Mouse (Mus musculus) CD4-positive, CD25-positive, alpha-beta regulatory T cell, adult 4 months (primary cell): ENCODE data around the gene Gchfr. TPM values are rescaled to one million over a fixed set of nuclear protein-coding genes. Genes with fewer than 3 reads are reported as not detected.

Experiments used
- polyA plus RNA-seq, 2 experiments: library from polyadenylated mRNA; unstranded; fragments of 100-300 nt; shearing (Covaris generic); gene quantifications; one replicate each; pipeline ENCODE4 v1.2.1; 2017

The Gchfr gene
- polyA plus RNA-seq, 2 experiments from 2014 or later = not detected

Other genes with a start within 250 kb of the Gchfr start
- gene Chst14, start 241.3 kb upstream of the Gchfr start, polyA plus RNA-seq = 1 to 10 TPM in 1 of 2 experiments, under 1 TPM in 1; 0.96 to 1.5 TPM
- gene Ccdc32, start 138.4 kb upstream of the Gchfr start, polyA plus RNA-seq = 10 to 100 TPM; 24.2 to 30.7 TPM
- gene Rpusd2, start 133.0 kb upstream of the Gchfr start, polyA plus RNA-seq = 1 to 10 TPM; 1.3 to 2.3 TPM
- 10 to 100 TPM in 1 of 2 experiments, 1 to 10 TPM in 1; 3.5 to 13.5 TPM for gene Knl1, start 120.7 kb upstream of the Gchfr start, polyA plus RNA-seq
- gene Rad51, start 55.0 kb upstream of the Gchfr start, polyA plus RNA-seq = 1 to 10 TPM; 3.6 to 4.6 TPM
- 10 to 100 TPM; 15.9 to 20.8 TPM for gene Rmdn3, start 10.7 kb upstream of the Gchfr start, polyA plus RNA-seq
- gene Gm14137, start 6.7 kb downstream of the Gchfr start, polyA plus RNA-seq = under 1 TPM; 0.38 to 0.57 TPM
- gene Zfyve19, start 40.8 kb downstream of the Gchfr start, polyA plus RNA-seq = 10 to 100 TPM; 54.5 to 71.7 TPM
- 10 to 100 TPM; 16.0 to 16.6 TPM for gene Dnajc17, start 41.0 kb downstream of the Gchfr start, polyA plus RNA-seq
- not detected for gene Ppp1r14d, start 62.1 kb downstream of the Gchfr start, polyA plus RNA-seq
- not detected for gene Spint1, start 69.6 kb downstream of the Gchfr start, polyA plus RNA-seq
- gene Rhov, start 103.5 kb downstream of the Gchfr start, polyA plus RNA-seq = not detected
- 10 to 100 TPM in 1 of 2 experiments, 1 to 10 TPM in 1; 4.7 to 13.0 TPM for gene Vps18, start 121.0 kb downstream of the Gchfr start, polyA plus RNA-seq
- gene Dll4, start 158.0 kb downstream of the Gchfr start, polyA plus RNA-seq = not detected
- gene Chac1, start 183.5 kb downstream of the Gchfr start, polyA plus RNA-seq = not detected